In genomic region chr2:140615451-140615850, GRCm38 (mm10) we compare ENCODE assay signal across 19 mouse cellular contexts. TPM values are rescaled to one million over a fixed set of nuclear protein-coding genes. Genes with fewer than 3 reads are reported as not detected.
"Had no signal": no experiment of that assay in that cellular context is flagged by ENCODE, and none has a peak within 500 bp of the region (broad histone marks: within the 10 kb centered on the region; RNA-seq: fewer than 3 reads in every experiment).

No protein-coding gene starts in this region.

- ATAC-seq: midbrain, embryonic 16.5 days had no signal

- H3K27me3 ChIP-seq: midbrain, embryonic 12.5 days; neural tube, embryonic 13.5 days; neural tube, embryonic 15.5 days had no signal

- H3K9ac ChIP-seq: lung, embryonic 14.5 days; midbrain, embryonic 12.5 days; neural tube, embryonic 13.5 days; neural tube, embryonic 15.5 days had no signal

- H3K4me1 ChIP-seq: midbrain, embryonic 12.5 days; neural tube, embryonic 13.5 days; neural tube, embryonic 15.5 days had no signal

- DNase-seq: lung, embryonic 14.5 days; lung, postnatal 10 days; lung, postnatal 4 days; midbrain, embryonic 14.5 days; retina, postnatal 1 day; right cerebral cortex, adult 18-20 months; right cerebral cortex, postnatal 25 days; right cerebral cortex, postnatal 4 days; spleen, adult 18-20 months; thymus, adult 18-20 months; thymus, postnatal 14 days; thymus, postnatal 36 days had no signal

- H3K27ac ChIP-seq: midbrain, embryonic 10.5 days; midbrain, embryonic 12.5 days; neural tube, embryonic 13.5 days; neural tube, embryonic 15.5 days had no signal

- H3K4me3 ChIP-seq: midbrain, embryonic 10.5 days; midbrain, embryonic 12.5 days; myocyte; neural tube, embryonic 13.5 days; neural tube, embryonic 15.5 days had no signal

- H3K4me2 ChIP-seq: lung, embryonic 14.5 days; midbrain, embryonic 12.5 days; neural tube, embryonic 13.5 days; neural tube, embryonic 15.5 days had no signal

- H3K9me3 ChIP-seq: midbrain, embryonic 10.5 days; midbrain, embryonic 12.5 days; neural tube, embryonic 13.5 days; neural tube, embryonic 15.5 days had no signal

- H3K36me3 ChIP-seq: midbrain, embryonic 10.5 days; midbrain, embryonic 12.5 days; neural tube, embryonic 13.5 days; neural tube, embryonic 15.5 days had no signal

RNA-seq across cellular contexts. Expression of gene Flrt3, which starts 55.8 kb away (rescaled TPM):
- total RNA-seq: megakaryocyte, adult 5-6 weeks had no signal
